ENCODE assay signal across 8 mouse cellular contexts in the genomic region with DNA sequence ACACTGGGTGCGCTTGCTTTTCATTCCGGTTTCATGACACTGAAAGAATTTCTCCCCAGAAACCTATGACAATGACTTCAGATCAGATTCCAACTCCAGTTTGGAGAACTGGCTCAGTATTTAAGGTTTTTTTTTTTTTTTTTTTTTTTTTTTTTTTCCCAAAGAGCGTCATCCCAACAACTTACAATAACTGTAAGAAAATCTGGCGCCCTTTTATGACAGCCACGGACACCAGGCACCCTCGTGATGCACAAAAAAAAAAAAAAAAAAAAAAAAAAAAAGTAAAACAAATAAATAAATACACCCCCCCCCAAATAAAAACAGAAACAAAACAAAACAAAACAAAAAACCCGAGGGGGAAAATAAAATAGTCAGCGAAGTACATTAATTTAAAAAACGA. TPM values are rescaled to one million over a fixed set of nuclear protein-coding genes. Genes with fewer than 3 reads are reported as not detected.
DNase-seq lines count a peak whose midpoint lies in the region; ATAC-seq and TF ChIP-seq lines count a peak whose summit lies in the region.

No protein-coding gene starts in this region.

- TF ChIP-seq CTCF in gastrocnemius, adult 2 months (IDR thresholded peaks at IDR 0.05): no peak
- TF ChIP-seq CTCF in C2C12 (IDR thresholded peaks at IDR 0.05; ENCODE audit: control insufficient read depth, insufficient read depth, insufficient read length): no peak

- H3K79me2 ChIP-seq in C2C12 (ENCODE audit: control insufficient read depth, insufficient read depth): no peaks in the 10 kb centered on the region

- H3K9me3 ChIP-seq in forebrain, embryonic 11.5 days (ENCODE audit: control insufficient read depth, low read length): no peaks in the 10 kb centered on the region
- H3K9me3 ChIP-seq in liver, embryonic 13.5 days (replicated peaks): no peaks in the 10 kb centered on the region

- peak overlapping the region; percentile 48; the same call in 1 of the 2 replicates for H3K9ac ChIP-seq in forebrain, embryonic 11.5 days (ENCODE audit: low read length)
- peak overlapping the region; percentile 71 for H3K9ac ChIP-seq in liver, embryonic 13.5 days

- H3K4me3 ChIP-seq in gastrocnemius, adult 2 months: peak overlapping the region; percentile 87
- H3K4me3 ChIP-seq in C2C12 (ENCODE audit: insufficient read depth, poor library complexity, severe bottlenecking): peak overlapping the region; percentile 45
- H3K4me3 ChIP-seq in forebrain, embryonic 11.5 days (ENCODE audit: low read depth, low read length): peak overlapping the region; percentile 47
- peak overlapping the region; percentile 75 for H3K4me3 ChIP-seq in liver, embryonic 13.5 days (replicated peaks)

- no peak for ATAC-seq in forebrain, embryonic 11.5 days (replicated peaks; ENCODE audit: low FRiP score)
- no peak for ATAC-seq in liver, embryonic 13.5 days (ENCODE audit: low read depth)
- ATAC-seq in granulocyte monocyte progenitor cell, adult 5-6 weeks (replicated peaks; ENCODE audit: poor library complexity, severe bottlenecking): no peak

- H3K4me1 ChIP-seq in forebrain, embryonic 11.5 days (replicated peaks; ENCODE audit: control insufficient read depth, insufficient read depth, low read length): no peaks in the 10 kb centered on the region
- H3K4me1 ChIP-seq in liver, embryonic 13.5 days (replicated peaks): peaks cover 81% of the 10 kb centered on the region

- DNase-seq in gastrocnemius, adult 2 months: no peak
- DNase-seq in gastrocnemius, postnatal 14 days: no peak
- no peak for DNase-seq in forebrain, embryonic 11.5 days (ENCODE audit: low spot score)
- no peak for DNase-seq in liver, embryonic 13.5 days
- DNase-seq in frontal cortex, adult 2 months (ENCODE audit: extremely low spot score in 1 of 2, low spot score in 1 of 2): no peak
- no peak for DNase-seq in ovary, postnatal 36 days (ENCODE audit: low spot score)

- H3K4me2 ChIP-seq in forebrain, embryonic 11.5 days (ENCODE audit: low read depth, low read length, severe bottlenecking): peak overlapping the region; percentile 48
- peak overlapping the region; percentile 86 for H3K4me2 ChIP-seq in liver, embryonic 13.5 days

- 8% methylated on average over 9 of the region's 9 CpGs for WGBS in forebrain, embryonic 11.5 days
- WGBS in liver, embryonic 13.5 days (ENCODE audit: insufficient replicate concordance): 13% methylated on average over 9 of the region's 9 CpGs

- H3K27me3 ChIP-seq in C2C12 (ENCODE audit: control insufficient read depth, insufficient read depth, insufficient read length): no peaks in the 10 kb centered on the region
- H3K27me3 ChIP-seq in forebrain, embryonic 11.5 days (ENCODE audit: control insufficient read depth, insufficient read depth, low read length): no peaks in the 10 kb centered on the region; the same call in 1 of the 2 replicates
- H3K27me3 ChIP-seq in liver, embryonic 13.5 days: peaks cover 12% of the 10 kb centered on the region

- H3ac ChIP-seq in C2C12 (ENCODE audit: control insufficient read depth, insufficient read length, low read depth): no peak overlapping the region

- intact Hi-C loops in gastrocnemius, adult 2 months (cut with DNase I): loop anchor here (2.0 kb wide), 1 partner anchor 281 kb away; a partner anchor contains a TSS
- intact Hi-C loops in gastrocnemius, postnatal 14 days (cut with DNase I; ENCODE audit: low total_unique reads): loop anchor here (2.0 kb wide), 1 partner anchor 23 kb away; no protein-coding TSS in a partner anchor

- H3K79me3 ChIP-seq in C2C12 (ENCODE audit: low read depth): peaks cover 1% of the 10 kb centered on the region

- H3K36me3 ChIP-seq in C2C12 (ENCODE audit: control insufficient read depth, insufficient read depth): no peaks in the 10 kb centered on the region
- no peaks in the 10 kb centered on the region for H3K36me3 ChIP-seq in forebrain, embryonic 11.5 days (ENCODE audit: control insufficient read depth, insufficient read depth, low read length)
- H3K36me3 ChIP-seq in liver, embryonic 13.5 days: no peaks in the 10 kb centered on the region

- H3K27ac ChIP-seq in gastrocnemius, adult 2 months: peak overlapping the region; percentile 86
- H3K27ac ChIP-seq in forebrain, embryonic 11.5 days (ENCODE audit: low read depth, low read length): no peak overlapping the region
- H3K27ac ChIP-seq in liver, embryonic 13.5 days: no peak overlapping the region

TF ChIP-seq in C2C12, 6 proteins besides CTCF, POLR2A, EP300 and RAD21:
- no peak for TF ChIP-seq USF1 (IDR thresholded peaks at IDR 0.05; ENCODE audit: low read depth)
- no peak for TF ChIP-seq MYOG (IDR thresholded peaks at IDR 0.05; ENCODE audit: control insufficient read depth, extremely low read depth, insufficient read length)
- TF ChIP-seq MYOD1 (IDR thresholded peaks at IDR 0.05; ENCODE audit: control insufficient read depth, insufficient read length, low read depth): no peak
- TF ChIP-seq CEBPB (IDR thresholded peaks at IDR 0.05; ENCODE audit: low read depth): no peak
- TF ChIP-seq MAX (IDR thresholded peaks at IDR 0.05): no peak
- no peak for TF ChIP-seq FOSL1 (IDR thresholded peaks at IDR 0.05; ENCODE audit: insufficient read depth, low read length, poor library complexity, severe bottlenecking)

RNA-seq across cellular contexts. Expression of a gene that starts 3.1 kb away (rescaled TPM):
- total RNA-seq in gastrocnemius, adult 2 months (2021): 10 to 100 TPM; 34.6 to 40.1 TPM
- total RNA-seq in gastrocnemius, postnatal 14 days (2021): 10 to 100 TPM; 46.5 to 51.1 TPM
- polyA plus RNA-seq in C2C12 (2012; fragmentation: generic; extraction: Trizol): 14.5 TPM
- polyA plus RNA-seq in forebrain, embryonic 11.5 days (2014; fragmentation: Nextera tagmentation; extraction: Ambion mirVana): 10.8 and 11.4 TPM in 2 replicates
- polyA plus RNA-seq in liver, embryonic 13.5 days (2015; fragmentation: Nextera tagmentation; extraction: Ambion mirVana): 14.1 and 15.7 TPM in 2 replicates
- 1.7 and 6.8 TPM in 2 replicates for total RNA-seq in granulocyte monocyte progenitor cell, adult 5-6 weeks (2014; fragmentation: Nextera tagmentation)
- 2.5 and 2.9 TPM in 2 replicates for total RNA-seq in granulocyte monocyte progenitor cell, adult 5-6 weeks (2017)
- polyA plus RNA-seq in frontal cortex, adult 2 months (2012; rRNA removed): 20.3 and 27.1 TPM in 2 replicates

RNA-seq across cellular contexts. Expression of a gene that starts 3.2 kb away (rescaled TPM):
- 1 to 10 TPM; 4.0 TPM for total RNA-seq in gastrocnemius, adult 2 months (2021)
- 1 to 10 TPM; 3.6 to 3.8 TPM for total RNA-seq in gastrocnemius, postnatal 14 days (2021)
- polyA plus RNA-seq in C2C12 (2012; fragmentation: generic; extraction: Trizol): 0.92 TPM
- 1.9 and 3.0 TPM in 2 replicates for polyA plus RNA-seq in forebrain, embryonic 11.5 days (2014; fragmentation: Nextera tagmentation; extraction: Ambion mirVana)
- polyA plus RNA-seq in liver, embryonic 13.5 days (2015; fragmentation: Nextera tagmentation; extraction: Ambion mirVana): 3.7 and 4.6 TPM in 2 replicates
- 0.45 TPM in 1 of 2 replicates, not detected in the other for total RNA-seq in granulocyte monocyte progenitor cell, adult 5-6 weeks (2014; fragmentation: Nextera tagmentation)
- total RNA-seq in granulocyte monocyte progenitor cell, adult 5-6 weeks (2017): 1.4 and 1.8 TPM in 2 replicates
- 4.2 and 6.9 TPM in 2 replicates for polyA plus RNA-seq in frontal cortex, adult 2 months (2012; rRNA removed)

RNA-seq across cellular contexts. Expression of a gene that starts 13.5 kb away (rescaled TPM):
- not detected for total RNA-seq in gastrocnemius, adult 2 months (2021)
- total RNA-seq in gastrocnemius, postnatal 14 days (2021): not detected
- not detected for polyA plus RNA-seq in C2C12 (2012; fragmentation: generic; extraction: Trizol)
- 0.04 TPM in 1 of 2 replicates, not detected in the other for polyA plus RNA-seq in forebrain, embryonic 11.5 days (2014; fragmentation: Nextera tagmentation; extraction: Ambion mirVana)
- polyA plus RNA-seq in liver, embryonic 13.5 days (2015; fragmentation: Nextera tagmentation; extraction: Ambion mirVana): not detected in 2 replicates
- total RNA-seq in granulocyte monocyte progenitor cell, adult 5-6 weeks (2014; fragmentation: Nextera tagmentation): not detected in 2 replicates
- not detected in 2 replicates for total RNA-seq in granulocyte monocyte progenitor cell, adult 5-6 weeks (2017)
- not detected in 2 replicates for polyA plus RNA-seq in frontal cortex, adult 2 months (2012; rRNA removed)

RNA-seq across cellular contexts. Expression of a gene that starts 26.5 kb away (rescaled TPM):
- total RNA-seq in gastrocnemius, adult 2 months (2021): not detected
- not detected for total RNA-seq in gastrocnemius, postnatal 14 days (2021)
- not detected for polyA plus RNA-seq in C2C12 (2012; fragmentation: generic; extraction: Trizol)
- 0.19 TPM in 1 of 2 replicates, not detected in the other for polyA plus RNA-seq in forebrain, embryonic 11.5 days (2014; fragmentation: Nextera tagmentation; extraction: Ambion mirVana)
- polyA plus RNA-seq in liver, embryonic 13.5 days (2015; fragmentation: Nextera tagmentation; extraction: Ambion mirVana): not detected in 2 replicates
- not detected in 2 replicates for total RNA-seq in granulocyte monocyte progenitor cell, adult 5-6 weeks (2014; fragmentation: Nextera tagmentation)
- not detected in 2 replicates for total RNA-seq in granulocyte monocyte progenitor cell, adult 5-6 weeks (2017)
- polyA plus RNA-seq in frontal cortex, adult 2 months (2012; rRNA removed): not detected in 2 replicates

RNA-seq across cellular contexts. Expression of a gene that starts 30.3 kb away (rescaled TPM):
- total RNA-seq in gastrocnemius, adult 2 months (2021): not detected
- total RNA-seq in gastrocnemius, postnatal 14 days (2021): not detected
- not detected for polyA plus RNA-seq in C2C12 (2012; fragmentation: generic; extraction: Trizol)
- not detected in 2 replicates for polyA plus RNA-seq in forebrain, embryonic 11.5 days (2014; fragmentation: Nextera tagmentation; extraction: Ambion mirVana)
- 1.6 and 1.8 TPM in 2 replicates for polyA plus RNA-seq in liver, embryonic 13.5 days (2015; fragmentation: Nextera tagmentation; extraction: Ambion mirVana)
- 6.2 and 27.0 TPM in 2 replicates for total RNA-seq in granulocyte monocyte progenitor cell, adult 5-6 weeks (2014; fragmentation: Nextera tagmentation)
- 11.0 and 12.6 TPM in 2 replicates for total RNA-seq in granulocyte monocyte progenitor cell, adult 5-6 weeks (2017)
- polyA plus RNA-seq in frontal cortex, adult 2 months (2012; rRNA removed): 0.20 TPM in 1 of 2 replicates, not detected in the other
